Mouse (Mus musculus): ENCODE measurements around the gene Ankib1. TPM values are rescaled to one million over a fixed set of nuclear protein-coding genes. Genes with fewer than 3 reads are reported as not detected.

Gene Ankib1
- polyA plus RNA-seq, 1 experiment: 9.0 TPM

- TF ChIP-seq CTCF (IDR thresholded peaks at IDR 0.05; ENCODE audit: control insufficient read depth, insufficient read depth, insufficient replicate concordance, low read depth, low read length): no peak
- no peak for TF ChIP-seq POLR2A (IDR thresholded peaks at IDR 0.05; ENCODE audit: control insufficient read depth, low read depth, low read length)
- Histone ChIP-seq H3K4me3 (ENCODE audit: control insufficient read depth, low read depth, low read length) (no peak overlapping the region), H3K27ac (ENCODE audit: control insufficient read depth, insufficient read depth, low read depth, low read length) (no peak overlapping the region), H3K27me3 (ENCODE audit: control insufficient read depth, insufficient read depth, low read length) (no peaks in the 10 kb centered on the region), H3K36me3 (ENCODE audit: control insufficient read depth, insufficient read depth, low read length) (no peaks in the 10 kb centered on the region; the same call in 1 of the 2 replicates), H3K4me1 (ENCODE audit: control insufficient read depth, insufficient read depth, low read length) (no peaks in the 10 kb centered on the region)
Observed at GRCm38 (mm10) chr5:3723415-3723814, 79.3 kb downstream of the Ankib1 start.

DNA sequence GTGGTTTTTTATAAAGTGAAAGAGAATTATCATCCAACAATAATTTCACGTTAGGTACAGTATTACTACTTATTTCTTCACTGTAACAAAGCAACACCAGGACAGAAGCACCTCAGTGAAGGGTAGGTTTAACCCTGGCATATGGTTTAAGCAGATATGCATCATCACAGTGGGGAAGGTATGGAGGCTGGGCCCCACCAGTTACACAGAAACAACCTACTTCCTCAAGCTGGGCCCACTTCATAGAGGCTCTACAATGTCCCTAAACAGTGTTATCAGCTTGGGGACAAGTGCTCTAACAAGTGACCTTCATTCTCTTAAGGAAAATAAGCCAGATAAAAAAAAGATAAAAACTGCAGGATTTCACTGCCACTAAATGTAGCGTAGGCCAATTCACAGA, 79.9 kb downstream of the Ankib1 start:
- H3K27ac ChIP-seq (ENCODE audit: control insufficient read depth, insufficient read depth, low read depth, low read length): no peak overlapping the region
- H3K27me3 ChIP-seq (ENCODE audit: control insufficient read depth, insufficient read depth, low read length): no peaks in the 10 kb centered on the region
- no peak for TF ChIP-seq CTCF (IDR thresholded peaks at IDR 0.05; ENCODE audit: control insufficient read depth, insufficient read depth, insufficient replicate concordance, low read depth, low read length)
- TF ChIP-seq POLR2A (IDR thresholded peaks at IDR 0.05; ENCODE audit: control insufficient read depth, low read depth, low read length): no peak
- H3K4me1 ChIP-seq (ENCODE audit: control insufficient read depth, insufficient read depth, low read length): no peaks in the 10 kb centered on the region
- no peak overlapping the region for H3K4me3 ChIP-seq (ENCODE audit: control insufficient read depth, low read depth, low read length)
- no peaks in the 10 kb centered on the region; the same call in 1 of the 2 replicates for H3K36me3 ChIP-seq (ENCODE audit: control insufficient read depth, insufficient read depth, low read length)

DNA sequence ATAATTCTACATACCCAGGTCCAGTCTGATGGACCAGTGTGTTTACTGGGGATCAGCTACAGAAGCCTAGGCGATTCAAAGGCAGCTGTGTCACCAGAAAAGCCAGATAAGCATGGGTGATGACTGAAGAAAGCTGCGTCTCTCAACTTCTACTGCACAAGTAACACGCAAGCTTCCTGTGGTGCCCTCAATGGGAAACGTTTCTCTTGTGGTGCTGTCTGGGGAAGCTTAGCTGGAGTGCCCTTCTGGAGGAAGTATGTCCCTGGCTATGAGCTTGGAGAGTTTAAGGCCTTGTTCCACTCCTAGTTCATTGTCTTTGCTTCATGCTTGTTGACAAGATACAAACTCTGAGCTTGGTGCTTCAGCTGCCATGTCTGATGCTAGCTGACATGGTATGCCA, 83.4 kb downstream of the Ankib1 start:
- no peak for TF ChIP-seq CTCF (IDR thresholded peaks at IDR 0.05; ENCODE audit: control insufficient read depth, insufficient read depth, insufficient replicate concordance, low read depth, low read length)
- TF ChIP-seq POLR2A (IDR thresholded peaks at IDR 0.05; ENCODE audit: control insufficient read depth, low read depth, low read length): no peak
- Histone ChIP-seq H3K36me3 (ENCODE audit: control insufficient read depth, insufficient read depth, low read length) (no peaks in the 10 kb centered on the region), H3K27ac (ENCODE audit: control insufficient read depth, insufficient read depth, low read depth, low read length) (no peak overlapping the region)

DNA sequence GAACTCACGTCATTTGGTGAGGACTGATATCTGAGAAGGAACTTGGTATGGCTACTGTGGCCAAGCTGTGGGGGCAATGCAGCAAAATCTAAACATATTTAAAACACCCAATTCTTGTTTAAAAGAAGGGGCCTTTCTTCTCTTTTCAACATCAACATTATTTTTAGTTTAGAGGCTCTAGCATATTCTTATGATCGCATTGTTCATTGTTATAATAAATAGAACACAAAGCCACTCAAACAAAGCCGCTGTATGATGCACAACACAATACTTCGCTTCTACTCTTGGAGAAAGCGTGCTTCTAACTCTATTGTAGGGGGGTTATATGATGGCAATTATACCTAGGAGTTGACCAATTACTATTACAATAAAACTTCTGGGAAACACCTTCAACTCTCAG, 86.9 kb downstream of the Ankib1 start:
- Histone ChIP-seq H3K4me3 (ENCODE audit: control insufficient read depth, low read depth, low read length) (no peak overlapping the region), H3K4me1 (ENCODE audit: control insufficient read depth, insufficient read depth, low read length) (no peaks in the 10 kb centered on the region), H3K36me3 (ENCODE audit: control insufficient read depth, insufficient read depth, low read length) (no peaks in the 10 kb centered on the region), H3K27me3 (ENCODE audit: control insufficient read depth, insufficient read depth, low read length) (no peaks in the 10 kb centered on the region), H3K27ac (ENCODE audit: control insufficient read depth, insufficient read depth, low read depth, low read length) (no peak overlapping the region)
- no peak for TF ChIP-seq CTCF (IDR thresholded peaks at IDR 0.05; ENCODE audit: control insufficient read depth, insufficient read depth, insufficient replicate concordance, low read depth, low read length)
- TF ChIP-seq POLR2A (IDR thresholded peaks at IDR 0.05; ENCODE audit: control insufficient read depth, low read depth, low read length): no peak

More for the DNA sequence above, 83.4 kb downstream of the Ankib1 start:
- no peaks in the 10 kb centered on the region for H3K4me1 ChIP-seq (ENCODE audit: control insufficient read depth, insufficient read depth, low read length)
- no peak overlapping the region for H3K4me3 ChIP-seq (ENCODE audit: control insufficient read depth, low read depth, low read length)
- H3K27me3 ChIP-seq (ENCODE audit: control insufficient read depth, insufficient read depth, low read length): no peaks in the 10 kb centered on the region

- Histone ChIP-seq H3K4me1 (ENCODE audit: control insufficient read depth, insufficient read depth, low read length) (no peaks in the 10 kb centered on the region), H3K27ac (ENCODE audit: control insufficient read depth, insufficient read depth, low read depth, low read length) (no peak overlapping the region), H3K4me3 (ENCODE audit: control insufficient read depth, low read depth, low read length) (no peak overlapping the region), H3K36me3 (ENCODE audit: control insufficient read depth, insufficient read depth, low read length) (no peaks in the 10 kb centered on the region; the same call in 1 of the 2 replicates), H3K27me3 (ENCODE audit: control insufficient read depth, insufficient read depth, low read length) (no peaks in the 10 kb centered on the region)
- no peak for TF ChIP-seq POLR2A (IDR thresholded peaks at IDR 0.05; ENCODE audit: control insufficient read depth, low read depth, low read length)
- TF ChIP-seq CTCF (IDR thresholded peaks at IDR 0.05; ENCODE audit: control insufficient read depth, insufficient read depth, insufficient replicate concordance, low read depth, low read length): no peak
Observed at GRCm38 (mm10) chr5:3702180-3702579, 100.5 kb downstream of the Ankib1 start.

DNA sequence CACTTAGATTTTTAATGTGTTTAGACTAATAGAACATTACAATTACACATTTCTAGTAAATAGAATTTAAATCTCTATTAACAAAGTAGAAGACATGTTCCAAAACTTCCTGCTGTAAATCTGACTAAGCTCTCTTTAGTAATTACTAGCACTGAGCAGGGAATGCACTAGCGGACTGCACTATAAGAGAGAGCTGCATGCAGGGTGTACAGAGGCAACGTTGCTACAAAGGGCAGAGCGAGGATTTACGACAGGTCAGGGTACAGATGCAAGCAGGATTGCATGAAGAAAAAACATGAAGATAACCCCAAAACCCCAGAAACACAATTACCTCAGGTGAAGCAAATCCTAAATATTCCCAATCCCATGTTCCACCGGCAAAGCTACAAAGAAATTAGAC, 102.7 kb downstream of the Ankib1 start:
- Histone ChIP-seq H3K4me3 (ENCODE audit: control insufficient read depth, low read depth, low read length) (no peak overlapping the region), H3K27ac (ENCODE audit: control insufficient read depth, insufficient read depth, low read depth, low read length) (no peak overlapping the region), H3K36me3 (ENCODE audit: control insufficient read depth, insufficient read depth, low read length) (no peaks in the 10 kb centered on the region; the same call in 1 of the 2 replicates), H3K4me1 (ENCODE audit: control insufficient read depth, insufficient read depth, low read length) (no peaks in the 10 kb centered on the region), H3K27me3 (ENCODE audit: control insufficient read depth, insufficient read depth, low read length) (no peaks in the 10 kb centered on the region)
- no peak for TF ChIP-seq CTCF (IDR thresholded peaks at IDR 0.05; ENCODE audit: control insufficient read depth, insufficient read depth, insufficient replicate concordance, low read depth, low read length)
- no peak for TF ChIP-seq POLR2A (IDR thresholded peaks at IDR 0.05; ENCODE audit: control insufficient read depth, low read depth, low read length)

DNA sequence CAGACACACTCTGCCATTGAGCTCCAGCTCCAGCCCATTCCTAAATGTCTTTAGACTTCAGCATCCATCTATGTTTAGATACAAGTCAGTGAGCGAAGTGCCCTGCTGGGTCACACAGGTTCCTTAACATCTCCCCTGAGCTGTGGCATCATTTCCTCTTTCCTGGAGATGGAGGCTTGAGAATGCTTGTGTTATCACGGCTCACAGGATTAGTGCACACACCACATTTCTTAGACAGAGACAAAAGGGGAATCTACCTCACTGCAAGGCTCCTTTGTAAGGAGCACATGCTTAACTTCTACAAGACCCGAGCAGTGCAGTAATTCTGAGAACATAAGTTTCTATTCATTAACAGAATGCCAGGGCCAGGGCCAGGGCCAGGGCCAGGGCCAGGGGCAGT, 106.7 kb downstream of the Ankib1 start:
- Histone ChIP-seq H3K4me3 (ENCODE audit: control insufficient read depth, low read depth, low read length) (no peak overlapping the region), H3K36me3 (ENCODE audit: control insufficient read depth, insufficient read depth, low read length) (peaks cover 4% of the 10 kb centered on the region; the same call in 1 of the 2 replicates), H3K27ac (ENCODE audit: control insufficient read depth, insufficient read depth, low read depth, low read length) (no peak overlapping the region), H3K27me3 (ENCODE audit: control insufficient read depth, insufficient read depth, low read length) (no peaks in the 10 kb centered on the region), H3K4me1 (ENCODE audit: control insufficient read depth, insufficient read depth, low read length) (no peaks in the 10 kb centered on the region)
- TF ChIP-seq POLR2A (IDR thresholded peaks at IDR 0.05; ENCODE audit: control insufficient read depth, low read depth, low read length) (no peak), CTCF (IDR thresholded peaks at IDR 0.05; ENCODE audit: control insufficient read depth, insufficient read depth, insufficient replicate concordance, low read depth, low read length) (no peak)

- no peak for TF ChIP-seq CTCF (IDR thresholded peaks at IDR 0.05; ENCODE audit: control insufficient read depth, insufficient read depth, insufficient replicate concordance, low read depth, low read length)
- TF ChIP-seq POLR2A (IDR thresholded peaks at IDR 0.05; ENCODE audit: control insufficient read depth, low read depth, low read length): no peak
- Histone ChIP-seq H3K27me3 (ENCODE audit: control insufficient read depth, insufficient read depth, low read length) (no peaks in the 10 kb centered on the region), H3K36me3 (ENCODE audit: control insufficient read depth, insufficient read depth, low read length) (peaks cover 4% of the 10 kb centered on the region; the same call in 1 of the 2 replicates), H3K27ac (ENCODE audit: control insufficient read depth, insufficient read depth, low read depth, low read length) (no peak overlapping the region), H3K4me1 (ENCODE audit: control insufficient read depth, insufficient read depth, low read length) (no peaks in the 10 kb centered on the region), H3K4me3 (ENCODE audit: control insufficient read depth, low read depth, low read length) (no peak overlapping the region)
Observed at GRCm38 (mm10) chr5:3695191-3695590, 107.5 kb downstream of the Ankib1 start.
